Mouse (Mus musculus) intestine, embryonic 16.5 days (tissue): ENCODE data around the gene Ncapg2. TPM values are rescaled to one million over a fixed set of nuclear protein-coding genes. Genes with fewer than 3 reads are reported as not detected.

Source experiments
- ATAC-seq: fragments of 200-750 bp; cut with Nextera tagmentation; 2 replicates; pipeline ENCODE4 v1.8.0; 2017; ENCODE audit warnings: moderate TSS enrichment, moderate library complexity
- H3K27ac ChIP-seq: fragments of 300-500 bp; sonication (generic); 2 replicates; pipeline ENCODE4 v1.5.1; 2014; ENCODE audit warnings: mild to moderate bottlenecking, low read length
- H3K27me3 ChIP-seq: fragments of 300-500 bp; sonication (generic); replicated peaks from 2 replicates; pipeline ENCODE4 v1.6.1; 2014; ENCODE audit warnings: low read length, control low read depth, mixed read lengths; ENCODE audit not compliant: control insufficient read depth, insufficient read depth
- H3K36me3 ChIP-seq: fragments of 300-500 bp; sonication (generic); 2 replicates; pipeline ENCODE4 v1.6.1; 2014; ENCODE audit warnings: low read length, control low read depth; ENCODE audit not compliant: control insufficient read depth, insufficient read depth
- H3K4me1 ChIP-seq: fragments of 300-500 bp; sonication (generic); 2 replicates; pipeline ENCODE4 v1.6.1; 2014; ENCODE audit warnings: low read length, control low read depth, mixed read lengths; ENCODE audit not compliant: control insufficient read depth, insufficient read depth
- H3K4me2 ChIP-seq: fragments of 300-500 bp; sonication (generic); 2 replicates; pipeline ENCODE4 v1.6.1; 2014; ENCODE audit warnings: low read depth, low read length, control low read depth
- H3K4me3 ChIP-seq: fragments of 300-500 bp; sonication (generic); 2 replicates; pipeline ENCODE4 v1.5.1; 2014; ENCODE audit warnings: mild to moderate bottlenecking, low read length
- H3K9ac ChIP-seq: fragments of 300-500 bp; sonication (generic); 2 replicates; pipeline ENCODE4 v1.6.1; 2014; ENCODE audit warnings: low read depth, low read length
- H3K9me3 ChIP-seq: fragments of 300-500 bp; sonication (generic); 2 replicates; pipeline ENCODE4 v1.6.1; 2016; ENCODE audit warnings: low read length, control low read depth; ENCODE audit not compliant: control insufficient read depth
- WGBS: fragments of 180-500 bp; shearing (Covaris S2); extraction: QIAGEN DNeasy Blood & Tissue Kit; methylation state at CpG from one replicate; pipeline ENCODE4 v1.1.7; 2014; 5-methylcytosine and 5-hydroxymethylcytosine counted together
- polyA plus RNA-seq: library from polyadenylated mRNA; unstranded; fragments of >200 nt; fragmentation: Nextera tagmentation; extraction: Ambion mirVana; gene quantifications from 2 replicates; pipeline ENCODE4 v1.2.1, GENCODE M21; 2015

Ncapg2 gene
- 20.1 and 20.2 TPM in 2 replicates for polyA plus RNA-seq

GRCm38 (mm10) chr12:116405045-116405835, at the start of gene Ncapg2:
Ncapg2 (plus strand) TSS chr12:116405402.
- WGBS = under 1% methylated on average over 71 of the region's 72 CpGs
- peak within 1 kb of the TSS; percentile 90 for H3K9ac ChIP-seq
- H3K27ac ChIP-seq = peak within 1 kb of the TSS; percentile 54
- peaks cover 6% of the 10 kb centered on the region for H3K4me1 ChIP-seq
- peak; percentile 99 for ATAC-seq
- H3K27me3 ChIP-seq = no peaks in the 10 kb centered on the region
- H3K4me3 ChIP-seq = peak within 1 kb of the TSS; percentile 85
- peaks cover 8% of the 10 kb centered on the region for H3K9me3 ChIP-seq
- peak within 1 kb of the TSS; percentile 90 for H3K4me2 ChIP-seq
- peaks cover 7% of the 10 kb centered on the region; the same call in 1 of the 2 replicates for H3K36me3 ChIP-seq

GRCm38 (mm10) chr12:116362091-116362490, 43.1 kb upstream of the Ncapg2 start:
- no peaks in the 10 kb centered on the region for H3K4me1 ChIP-seq
- H3K27ac ChIP-seq = no peak overlapping the region
- H3K36me3 ChIP-seq = peaks cover 11% of the 10 kb centered on the region
- H3K9me3 ChIP-seq = no peaks in the 10 kb centered on the region
- H3K9ac ChIP-seq = no peak overlapping the region
- H3K27me3 ChIP-seq = no peaks in the 10 kb centered on the region
- no peak overlapping the region for H3K4me2 ChIP-seq
- no peak for ATAC-seq
- H3K4me3 ChIP-seq = no peak overlapping the region

- H3K4me1 ChIP-seq = no peaks in the 10 kb centered on the region
- no peaks in the 10 kb centered on the region for H3K9me3 ChIP-seq
- H3K4me3 ChIP-seq = no peak overlapping the region
- WGBS = 83% methylated on average over 3 of the region's 3 CpGs
- ATAC-seq = no peak
- no peak overlapping the region for H3K9ac ChIP-seq
- H3K27me3 ChIP-seq = no peaks in the 10 kb centered on the region
- no peak overlapping the region for H3K27ac ChIP-seq
- H3K4me2 ChIP-seq = no peak overlapping the region
- peaks cover 12% of the 10 kb centered on the region for H3K36me3 ChIP-seq
Measured at GRCm38 (mm10) chr12:116366900-116367299, 38.3 kb upstream of the Ncapg2 start.

GRCm38 (mm10) chr12:116367346-116367745, 37.9 kb upstream of the Ncapg2 start:
- no peak overlapping the region for H3K4me2 ChIP-seq
- H3K4me3 ChIP-seq = no peak overlapping the region
- H3K36me3 ChIP-seq = peaks cover 12% of the 10 kb centered on the region
- H3K4me1 ChIP-seq = no peaks in the 10 kb centered on the region
- no peaks in the 10 kb centered on the region for H3K27me3 ChIP-seq
- H3K27ac ChIP-seq = no peak overlapping the region
- ATAC-seq = no peak
- no peak overlapping the region for H3K9ac ChIP-seq
- H3K9me3 ChIP-seq = no peaks in the 10 kb centered on the region
- 93% methylated on average over 2 of the region's 2 CpGs for WGBS

GRCm38 (mm10) chr12:116368857-116369256, 36.3 kb upstream of the Ncapg2 start:
- no peak for ATAC-seq
- H3K4me2 ChIP-seq = no peak overlapping the region
- no peak overlapping the region for H3K27ac ChIP-seq
- H3K4me1 ChIP-seq = no peaks in the 10 kb centered on the region
- no peak overlapping the region for H3K9ac ChIP-seq
- no peak overlapping the region for H3K4me3 ChIP-seq
- H3K27me3 ChIP-seq = no peaks in the 10 kb centered on the region
- WGBS = 76% methylated on average over 2 of the region's 2 CpGs
- peaks cover 11% of the 10 kb centered on the region for H3K36me3 ChIP-seq
- H3K9me3 ChIP-seq = no peaks in the 10 kb centered on the region

- H3K4me2 ChIP-seq = no peak overlapping the region
- ATAC-seq = no peak
- 71% methylated on average over 2 of the region's 2 CpGs for WGBS
Measured at GRCm38 (mm10) chr12:116383101-116383500, 22.1 kb upstream of the Ncapg2 start.

GRCm38 (mm10) chr12:116383995-116384394, 21.2 kb upstream of the Ncapg2 start:
- H3K4me2 ChIP-seq = no peak overlapping the region
- no peaks in the 10 kb centered on the region for H3K27me3 ChIP-seq
- H3K4me1 ChIP-seq = no peaks in the 10 kb centered on the region
- no peaks in the 10 kb centered on the region for H3K9me3 ChIP-seq
- no peaks in the 10 kb centered on the region for H3K36me3 ChIP-seq
- ATAC-seq = no peak
- no peak overlapping the region for H3K27ac ChIP-seq
- H3K9ac ChIP-seq = no peak overlapping the region
- H3K4me3 ChIP-seq = no peak overlapping the region

More at GRCm38 (mm10) chr12:116383101-116383500, 22.1 kb upstream of the Ncapg2 start:
- no peak overlapping the region for H3K4me3 ChIP-seq
- no peak overlapping the region for H3K9ac ChIP-seq
- H3K27ac ChIP-seq = no peak overlapping the region
- H3K36me3 ChIP-seq = no peaks in the 10 kb centered on the region
- no peaks in the 10 kb centered on the region for H3K9me3 ChIP-seq
- no peaks in the 10 kb centered on the region for H3K27me3 ChIP-seq
- no peaks in the 10 kb centered on the region for H3K4me1 ChIP-seq

- Histone ChIP-seq H3K27ac (no peak overlapping the region), H3K4me3 (no peak overlapping the region), H3K36me3 (no peaks in the 10 kb centered on the region), H3K9ac (no peak overlapping the region), H3K4me2 (no peak overlapping the region), H3K27me3 (no peaks in the 10 kb centered on the region), H3K4me1 (no peaks in the 10 kb centered on the region), H3K9me3 (no peaks in the 10 kb centered on the region)
- WGBS = 85% methylated on average over 1 of the region's 1 CpGs
- ATAC-seq = no peak
Measured at GRCm38 (mm10) chr12:116386802-116387201, 18.4 kb upstream of the Ncapg2 start.

GRCm38 (mm10) chr12:116389868-116390267, 15.3 kb upstream of the Ncapg2 start:
- Histone ChIP-seq H3K9ac (no peak overlapping the region), H3K27me3 (no peaks in the 10 kb centered on the region), H3K36me3 (no peaks in the 10 kb centered on the region), H3K4me3 (no peak overlapping the region), H3K4me1 (no peaks in the 10 kb centered on the region), H3K9me3 (no peaks in the 10 kb centered on the region), H3K27ac (no peak overlapping the region), H3K4me2 (no peak overlapping the region)
- no peak for ATAC-seq
- WGBS = 46% methylated on average over 1 of the region's 1 CpGs

- no peak overlapping the region for H3K4me2 ChIP-seq
- H3K4me3 ChIP-seq = no peak overlapping the region
- no peak overlapping the region for H3K27ac ChIP-seq
- no peaks in the 10 kb centered on the region for H3K36me3 ChIP-seq
- ATAC-seq = no peak
- no peak overlapping the region for H3K9ac ChIP-seq
- 75% methylated on average over 2 of the region's 2 CpGs for WGBS
- no peaks in the 10 kb centered on the region for H3K4me1 ChIP-seq
- H3K27me3 ChIP-seq = no peaks in the 10 kb centered on the region
- no peaks in the 10 kb centered on the region for H3K9me3 ChIP-seq
Measured at GRCm38 (mm10) chr12:116394327-116394726, 10.9 kb upstream of the Ncapg2 start.
